Mouse (Mus musculus): ENCODE results near the gene Pop5. TPM values are rescaled to one million over a fixed set of nuclear protein-coding genes. Genes with fewer than 3 reads are reported as not detected.

The Pop5 gene
- 16.9 TPM for polyA plus RNA-seq (2014; fragmentation: Illumina TruSeq; extraction: RNeasy Lipid Tissue Mini Kit (QIAGEN cat#74804); ENCODE audit: low read depth, low replicate concordance)

DNA sequence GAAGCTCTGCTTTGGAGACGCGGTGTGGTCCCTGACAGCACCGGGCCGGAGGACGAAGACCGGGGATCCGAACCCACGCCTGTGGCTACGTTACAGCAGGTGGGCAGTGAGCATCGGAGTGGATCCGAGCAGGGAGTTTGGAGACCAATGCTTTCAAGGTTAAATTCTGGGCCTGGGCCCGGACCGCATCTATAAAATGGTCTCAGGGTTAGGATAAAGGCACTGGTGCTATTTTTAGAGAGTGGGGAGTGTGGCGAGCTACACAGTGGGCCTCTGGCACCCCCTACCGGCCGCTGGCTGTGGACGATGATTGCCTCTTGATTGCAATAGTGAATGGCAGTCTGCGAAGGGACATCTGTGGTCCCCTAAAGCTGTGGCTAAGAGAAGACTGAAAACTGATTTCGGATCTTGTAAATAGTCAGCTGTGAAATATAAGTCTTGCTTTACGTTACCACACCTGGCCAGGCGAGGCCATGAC is at the start of gene Pop5:
TSS of gene Pop5 (plus strand) at position 51 of the 478 bp plus-strand sequence.

DNA sequence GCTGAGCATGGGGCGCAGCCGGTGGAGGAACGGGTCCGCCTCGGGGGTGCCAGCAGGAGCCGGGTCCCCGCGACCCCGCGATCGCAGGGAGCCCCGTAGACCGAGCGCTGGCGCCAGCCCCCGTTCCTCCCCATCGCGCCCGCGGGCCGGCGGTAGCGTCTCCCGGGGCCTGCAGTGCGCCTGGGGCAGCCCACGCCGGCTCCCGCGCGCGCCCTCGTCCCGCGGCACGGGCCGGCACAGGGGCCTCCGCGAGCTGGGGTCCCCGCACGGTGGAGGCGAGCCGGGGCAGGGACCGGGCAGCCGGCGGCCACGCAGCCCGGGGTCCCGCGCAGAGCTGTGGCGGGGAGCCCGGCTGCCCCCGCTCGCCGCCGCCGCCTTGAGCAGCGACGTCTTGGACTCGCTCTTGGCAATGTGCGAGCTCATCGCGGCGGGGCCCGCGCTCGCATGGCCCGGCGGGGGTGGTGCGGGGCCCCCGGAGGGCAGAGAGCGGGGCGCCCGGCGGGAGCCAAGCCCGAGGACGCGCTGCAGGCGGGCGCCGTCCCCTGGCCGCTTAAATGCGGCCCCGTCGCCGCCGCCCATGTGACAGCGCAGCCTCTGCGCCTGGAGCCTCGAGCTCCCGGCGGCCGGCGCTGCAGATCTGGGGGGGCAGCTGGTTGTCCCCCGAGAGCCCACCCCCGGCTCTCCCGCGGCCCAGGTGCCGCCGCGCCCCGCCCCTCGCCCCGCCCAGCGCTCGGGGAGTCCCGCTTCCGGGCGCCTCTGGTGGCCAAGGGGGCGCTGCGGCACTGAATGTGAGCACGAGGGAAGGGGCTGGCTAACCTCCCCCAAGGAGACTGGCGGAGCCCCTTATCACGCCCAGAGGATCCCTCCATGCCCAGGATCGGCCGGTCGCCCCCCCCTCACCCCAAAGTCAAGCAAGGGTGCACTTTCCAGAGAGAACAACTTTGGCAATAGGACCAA is 41.7 kb upstream of the Pop5 start, which contains the start of gene Cabp1:
TSS of gene Cabp1 (minus strand) at position 713 of the 957 bp plus-strand sequence.

GRCm38 (mm10) chr5:115272812-115273548 is 37.3 kb downstream of the Pop5 start, which contains the start of gene Rnf10:
Rnf10 (minus strand) TSS chr5:115272898.

GRCm38 (mm10) chr5:115279226-115280049 is 43.8 kb downstream of the Pop5 start, which contains the start of gene Coq5:
Coq5 (plus strand) TSS chr5:115279666.

Other genes with a start within 250 kb of the Pop5 start
- gene Sppl3, start 224.7 kb upstream of the Pop5 start, polyA plus RNA-seq (2014; fragmentation: Illumina TruSeq; extraction: RNeasy Lipid Tissue Mini Kit (QIAGEN cat#74804); ENCODE audit: low read depth, low replicate concordance), result 31.7 TPM
- not detected for gene Gm10401, start 137.5 kb upstream of the Pop5 start, polyA plus RNA-seq (2014; fragmentation: Illumina TruSeq; extraction: RNeasy Lipid Tissue Mini Kit (QIAGEN cat#74804); ENCODE audit: low read depth, low replicate concordance)
- 4.5 TPM for gene Acads, start 116.5 kb upstream of the Pop5 start, polyA plus RNA-seq (2014; fragmentation: Illumina TruSeq; extraction: RNeasy Lipid Tissue Mini Kit (QIAGEN cat#74804); ENCODE audit: low read depth, low replicate concordance)
- gene Unc119b, start 100.9 kb upstream of the Pop5 start, polyA plus RNA-seq (2014; fragmentation: Illumina TruSeq; extraction: RNeasy Lipid Tissue Mini Kit (QIAGEN cat#74804); ENCODE audit: low read depth, low replicate concordance), result 13.2 TPM
- 173 TPM for gene Mlec, start 77.7 kb upstream of the Pop5 start, polyA plus RNA-seq (2014; fragmentation: Illumina TruSeq; extraction: RNeasy Lipid Tissue Mini Kit (QIAGEN cat#74804); ENCODE audit: low read depth, low replicate concordance)
- gene Cabp1, start 41.5 kb upstream of the Pop5 start, polyA plus RNA-seq (2014; fragmentation: Illumina TruSeq; extraction: RNeasy Lipid Tissue Mini Kit (QIAGEN cat#74804); ENCODE audit: low read depth, low replicate concordance), result 0.20 TPM
- 22.2 TPM for gene Rnf10, start 37.1 kb downstream of the Pop5 start, polyA plus RNA-seq (2014; fragmentation: Illumina TruSeq; extraction: RNeasy Lipid Tissue Mini Kit (QIAGEN cat#74804); ENCODE audit: low read depth, low replicate concordance)
- gene Coq5, start 43.8 kb downstream of the Pop5 start, polyA plus RNA-seq (2014; fragmentation: Illumina TruSeq; extraction: RNeasy Lipid Tissue Mini Kit (QIAGEN cat#74804); ENCODE audit: low read depth, low replicate concordance), result 13.8 TPM
- 435 TPM for gene Dynll1, start 65.2 kb downstream of the Pop5 start, polyA plus RNA-seq (2014; fragmentation: Illumina TruSeq; extraction: RNeasy Lipid Tissue Mini Kit (QIAGEN cat#74804); ENCODE audit: low read depth, low replicate concordance)
- gene Srsf9, start 91.3 kb downstream of the Pop5 start, polyA plus RNA-seq (2014; fragmentation: Illumina TruSeq; extraction: RNeasy Lipid Tissue Mini Kit (QIAGEN cat#74804); ENCODE audit: low read depth, low replicate concordance), result 34.4 TPM
- gene Gatc, start 105.3 kb downstream of the Pop5 start, polyA plus RNA-seq (2014; fragmentation: Illumina TruSeq; extraction: RNeasy Lipid Tissue Mini Kit (QIAGEN cat#74804); ENCODE audit: low read depth, low replicate concordance), result 52.5 TPM
- gene Triap1, start 105.4 kb downstream of the Pop5 start, polyA plus RNA-seq (2014; fragmentation: Illumina TruSeq; extraction: RNeasy Lipid Tissue Mini Kit (QIAGEN cat#74804); ENCODE audit: low read depth, low replicate concordance), result 10.1 TPM
- 120 TPM for gene Cox6a1, start 113.1 kb downstream of the Pop5 start, polyA plus RNA-seq (2014; fragmentation: Illumina TruSeq; extraction: RNeasy Lipid Tissue Mini Kit (QIAGEN cat#74804); ENCODE audit: low read depth, low replicate concordance)
- not detected for gene Msi1, start 193.8 kb downstream of the Pop5 start, polyA plus RNA-seq (2014; fragmentation: Illumina TruSeq; extraction: RNeasy Lipid Tissue Mini Kit (QIAGEN cat#74804); ENCODE audit: low read depth, low replicate concordance)
- gene Pla2g1b, start 230.4 kb downstream of the Pop5 start, polyA plus RNA-seq (2014; fragmentation: Illumina TruSeq; extraction: RNeasy Lipid Tissue Mini Kit (QIAGEN cat#74804); ENCODE audit: low read depth, low replicate concordance), result not detected
- gene Sirt4, start 248.9 kb downstream of the Pop5 start, polyA plus RNA-seq (2014; fragmentation: Illumina TruSeq; extraction: RNeasy Lipid Tissue Mini Kit (QIAGEN cat#74804); ENCODE audit: low read depth, low replicate concordance), result 8.0 TPM

Data from kidney, adult 10 weeks (tissue).